ENCODE assay signal across 9 mouse cellular contexts in the genomic region with DNA sequence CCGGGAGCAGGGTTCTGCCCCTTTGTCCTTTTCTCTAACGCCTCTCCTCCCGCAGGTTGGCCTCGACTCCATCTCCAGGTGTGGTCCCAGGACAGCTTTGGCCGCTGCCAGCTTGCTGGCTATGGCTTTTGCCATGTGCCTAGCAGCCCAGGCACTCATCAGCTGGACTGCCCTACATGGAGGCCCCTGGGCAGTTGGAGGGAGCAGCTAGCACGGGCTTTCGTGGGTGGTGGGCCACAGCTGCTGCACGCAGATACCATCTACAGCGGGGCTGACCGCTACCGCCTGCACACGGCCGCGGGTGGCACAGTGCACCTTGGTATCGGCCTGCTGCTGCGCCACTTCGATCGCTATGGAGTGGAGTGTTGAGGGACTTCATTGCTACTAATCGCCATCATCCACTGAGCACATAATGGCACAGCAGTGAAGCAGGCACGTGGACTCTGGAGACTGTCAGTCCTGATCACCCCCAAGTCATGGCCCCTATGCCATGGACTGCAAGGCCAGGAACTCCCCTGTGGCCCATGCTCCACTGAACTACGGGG. TPM values are rescaled to one million over a fixed set of nuclear protein-coding genes. Genes with fewer than 3 reads are reported as not detected.
DNase-seq lines count a peak whose midpoint lies in the region; ATAC-seq and TF ChIP-seq lines count a peak whose summit lies in the region.
"Had no signal": no experiment of that assay in that cellular context is flagged by ENCODE, and none has a peak within 500 bp of the region (broad histone marks: within the 10 kb centered on the region; RNA-seq: fewer than 3 reads in every experiment).

No protein-coding gene starts in this region.

- H3K27me3 ChIP-seq in kidney, embryonic 14.5 days (ENCODE audit: control insufficient read depth, insufficient read depth, low read length): peaks cover 20% of the 10 kb centered on the region
- H3K27me3 ChIP-seq in ES-Bruce4 (ENCODE audit: control insufficient read depth, insufficient read depth, low read length, poor library complexity, severe bottlenecking): no peaks in the 10 kb centered on the region
- H3K27me3 ChIP-seq in embryonic facial prominence, embryonic 13.5 days: peaks cover 50% of the 10 kb centered on the region
- peaks cover 49% of the 10 kb centered on the region for H3K27me3 ChIP-seq in limb, embryonic 14.5 days (ENCODE audit: control insufficient read depth, insufficient read depth, low read length)

- peaks cover 23% of the 10 kb centered on the region for H3K4me1 ChIP-seq in kidney, embryonic 14.5 days (ENCODE audit: control insufficient read depth, insufficient read depth, low read length)
- peaks cover 5% of the 10 kb centered on the region for H3K4me1 ChIP-seq in ES-Bruce4 (ENCODE audit: control insufficient read depth, insufficient read depth, low read length)
- peaks cover 46% of the 10 kb centered on the region for H3K4me1 ChIP-seq in embryonic facial prominence, embryonic 13.5 days
- peaks cover 25% of the 10 kb centered on the region for H3K4me1 ChIP-seq in limb, embryonic 14.5 days (ENCODE audit: control insufficient read depth, insufficient read depth, low read length)

- DNase-seq in kidney, adult 11 months: no peak
- DNase-seq in limb, embryonic 14.5 days (ENCODE audit: low spot score): no peak
- no peak for DNase-seq in B cell, adult 2 months
- DNase-seq in layer of hippocampus, adult 2 months (ENCODE audit: low spot score in 2 of 2): no peak
- DNase-seq: layer of hippocampus, adult 9-11 months had no signal

- no peaks in the 10 kb centered on the region for H3K36me3 ChIP-seq in kidney, embryonic 14.5 days (ENCODE audit: control insufficient read depth, insufficient read depth, low read length)
- no peaks in the 10 kb centered on the region for H3K36me3 ChIP-seq in ES-Bruce4 (ENCODE audit: control insufficient read depth, insufficient read depth, low read length, poor library complexity, severe bottlenecking)
- peaks cover 6% of the 10 kb centered on the region; the same call in 1 of the 2 replicates for H3K36me3 ChIP-seq in embryonic facial prominence, embryonic 13.5 days
- H3K36me3 ChIP-seq in limb, embryonic 14.5 days (ENCODE audit: control insufficient read depth, insufficient read depth, low read length): no peaks in the 10 kb centered on the region

- whole genome bisulfite sequencing in kidney, embryonic 14.5 days: 67% methylated on average over 21 of the region's 21 CpGs
- 67% methylated on average over 21 of the region's 21 CpGs for WGBS in embryonic facial prominence, embryonic 13.5 days
- WGBS in limb, embryonic 14.5 days: 74% methylated on average over 21 of the region's 21 CpGs

- H3K4me3 ChIP-seq in kidney, embryonic 14.5 days (ENCODE audit: low read length): peak overlapping the region; percentile 59; the same call in 1 of the 2 replicates
- peak overlapping the region; percentile 38; the same call in 1 of the 2 replicates for H3K4me3 ChIP-seq in ES-Bruce4 (ENCODE audit: low read depth, low read length)
- peak overlapping the region; percentile 65 for H3K4me3 ChIP-seq in embryonic facial prominence, embryonic 13.5 days
- peak overlapping the region; percentile 60; the same call in 1 of the 2 replicates for H3K4me3 ChIP-seq in limb, embryonic 14.5 days (replicated peaks; ENCODE audit: low read length)
- no peak overlapping the region for H3K4me3 ChIP-seq in layer of hippocampus, adult 2 months

- TF ChIP-seq CTCF in ES-Bruce4 (IDR thresholded peaks at IDR 0.05; ENCODE audit: low read depth, low read length): no peak
- TF ChIP-seq CTCF in layer of hippocampus, adult 2 months (conservative IDR thresholded peaks at IDR 0.05): no peak

- TF ChIP-seq EP300 in ES-Bruce4 (IDR thresholded peaks at IDR 0.05; ENCODE audit: insufficient read depth, low read depth, low read length): no peak

- no peaks in the 10 kb centered on the region for H3K9me3 ChIP-seq in kidney, embryonic 14.5 days (ENCODE audit: control insufficient read depth, low read length)
- H3K9me3 ChIP-seq in ES-Bruce4 (replicated peaks; ENCODE audit: control insufficient read depth, insufficient read depth, low read length, poor library complexity, severe bottlenecking): no peaks in the 10 kb centered on the region
- H3K9me3 ChIP-seq in embryonic facial prominence, embryonic 13.5 days: no peaks in the 10 kb centered on the region
- H3K9me3 ChIP-seq in limb, embryonic 14.5 days (ENCODE audit: control insufficient read depth, low read length): no peaks in the 10 kb centered on the region

- no peak overlapping the region for H3K9ac ChIP-seq in kidney, embryonic 14.5 days (ENCODE audit: low read depth, low read length)
- H3K9ac ChIP-seq in ES-Bruce4 (ENCODE audit: low read depth, poor library complexity, severe bottlenecking): no peak overlapping the region
- H3K9ac ChIP-seq in embryonic facial prominence, embryonic 13.5 days: no peak overlapping the region
- H3K9ac ChIP-seq in limb, embryonic 14.5 days (ENCODE audit: low read depth, low read length, severe bottlenecking): 0 out of 2 replicates have a peak overlapping the region, but pooled peaks have one; percentile 75

- H3K27ac ChIP-seq in kidney, embryonic 14.5 days (ENCODE audit: low read depth, low read length): no peak overlapping the region
- H3K27ac ChIP-seq in ES-Bruce4 (ENCODE audit: insufficient read depth, low read length): no peak overlapping the region
- peak overlapping the region; percentile 85; the same call in 1 of the 2 replicates for H3K27ac ChIP-seq in embryonic facial prominence, embryonic 13.5 days
- H3K27ac ChIP-seq in limb, embryonic 14.5 days (replicated peaks; ENCODE audit: low read depth, low read length): no peak overlapping the region
- H3K27ac ChIP-seq in layer of hippocampus, adult 2 months: no peak overlapping the region

- peak overlapping the region; percentile 94 for H3K4me2 ChIP-seq in kidney, embryonic 14.5 days (replicated peaks; ENCODE audit: low read depth, low read length)
- H3K4me2 ChIP-seq in embryonic facial prominence, embryonic 13.5 days: peak overlapping the region; percentile 88
- H3K4me2 ChIP-seq in limb, embryonic 14.5 days (replicated peaks; ENCODE audit: low read depth, low read length, severe bottlenecking): peak overlapping the region; percentile 90

- no peak for TF ChIP-seq POLR2A in ES-Bruce4 (IDR thresholded peaks at IDR 0.05; ENCODE audit: insufficient read depth, low read length)
- TF ChIP-seq POLR2A in limb, embryonic 14.5 days (IDR thresholded peaks at IDR 0.05; ENCODE audit: borderline replicate concordance, extremely low read depth, insufficient read depth, insufficient read length): no peak

- no peak for ATAC-seq in kidney, embryonic 14.5 days (ENCODE audit: low FRiP score, low TSS enrichment)
- no peak for ATAC-seq in embryonic facial prominence, embryonic 13.5 days (ENCODE audit: insufficient number of reproducible peaks, insufficient read depth, low FRiP score, low TSS enrichment, low read depth)
- ATAC-seq in limb, embryonic 14.5 days (ENCODE audit: low FRiP score, low read depth): no peak
- ATAC-seq in erythroid progenitor cell, adult 5-6 weeks (replicated peaks; ENCODE audit: low FRiP score, poor library complexity, severe bottlenecking): no peak

RNA-seq across cellular contexts. Expression of gene Tgfb1, which starts 0.8 kb away (rescaled TPM):
- 3.8 and 5.1 TPM in 2 replicates for polyA plus RNA-seq in kidney, embryonic 14.5 days (2014; fragmentation: Nextera tagmentation; extraction: Ambion mirVana)
- polyA plus RNA-seq in ES-Bruce4 (2011; ENCODE audit: insufficient read depth, insufficient read length, low read depth, missing spikeins): 22.9 and 25.6 TPM in 2 replicates
- polyA plus RNA-seq in embryonic facial prominence, embryonic 13.5 days (2015; fragmentation: Nextera tagmentation; extraction: Ambion mirVana): 3.2 and 3.4 TPM in 2 replicates
- polyA plus RNA-seq in limb, embryonic 14.5 days (2012; rRNA removed): 16.8 and 19.1 TPM in 2 replicates
- polyA plus RNA-seq in limb, embryonic 14.5 days (2014; fragmentation: Nextera tagmentation; extraction: Ambion mirVana): 2.5 and 3.6 TPM in 2 replicates
- total RNA-seq in layer of hippocampus, adult 2 months (2021): 1 to 10 TPM; 6.9 TPM
- 72.4 and 95.2 TPM in 2 replicates for total RNA-seq in erythroid progenitor cell, adult 5-6 weeks (2015; ENCODE audit: low replicate concordance)
- total RNA-seq in erythroid progenitor cell, adult 5-6 weeks (2017; ENCODE audit: low replicate concordance): 15.0 and 19.8 TPM in 2 replicates

RNA-seq across cellular contexts. Expression of gene B9d2, which starts 5.4 kb away (rescaled TPM):
- polyA plus RNA-seq in kidney, embryonic 14.5 days (2014; fragmentation: Nextera tagmentation; extraction: Ambion mirVana): 33.6 and 36.5 TPM in 2 replicates
- 7.9 and 15.2 TPM in 2 replicates for polyA plus RNA-seq in ES-Bruce4 (2011; ENCODE audit: insufficient read depth, insufficient read length, low read depth, missing spikeins)
- polyA plus RNA-seq in embryonic facial prominence, embryonic 13.5 days (2015; fragmentation: Nextera tagmentation; extraction: Ambion mirVana): 25.9 and 26.4 TPM in 2 replicates
- 28.1 and 39.7 TPM in 2 replicates for polyA plus RNA-seq in limb, embryonic 14.5 days (2012; rRNA removed)
- polyA plus RNA-seq in limb, embryonic 14.5 days (2014; fragmentation: Nextera tagmentation; extraction: Ambion mirVana): 25.1 and 29.2 TPM in 2 replicates
- 10 to 100 TPM; 20.2 to 20.6 TPM for total RNA-seq in layer of hippocampus, adult 2 months (2021)
- total RNA-seq in erythroid progenitor cell, adult 5-6 weeks (2015; ENCODE audit: low replicate concordance): 8.4 and 8.6 TPM in 2 replicates
- 2.1 and 10.1 TPM in 2 replicates for total RNA-seq in erythroid progenitor cell, adult 5-6 weeks (2017; ENCODE audit: low replicate concordance)

RNA-seq across cellular contexts. Expression of gene Tmem91, which starts 11.0 kb away (rescaled TPM):
- polyA plus RNA-seq in kidney, embryonic 14.5 days (2014; fragmentation: Nextera tagmentation; extraction: Ambion mirVana): 1.8 and 2.5 TPM in 2 replicates
- 3.3 and 3.7 TPM in 2 replicates for polyA plus RNA-seq in ES-Bruce4 (2011; ENCODE audit: insufficient read depth, insufficient read length, low read depth, missing spikeins)
- 3.4 and 3.8 TPM in 2 replicates for polyA plus RNA-seq in embryonic facial prominence, embryonic 13.5 days (2015; fragmentation: Nextera tagmentation; extraction: Ambion mirVana)
- 1.7 and 2.7 TPM in 2 replicates for polyA plus RNA-seq in limb, embryonic 14.5 days (2012; rRNA removed)
- 3.2 and 3.6 TPM in 2 replicates for polyA plus RNA-seq in limb, embryonic 14.5 days (2014; fragmentation: Nextera tagmentation; extraction: Ambion mirVana)
- 10 to 100 TPM in 1 of 2 experiments, 1 to 10 TPM in 1; 8.6 to 11.6 TPM for total RNA-seq in layer of hippocampus, adult 2 months (2021)
- not detected in 2 replicates for total RNA-seq in erythroid progenitor cell, adult 5-6 weeks (2015; ENCODE audit: low replicate concordance)
- 4.2 TPM in 1 of 2 replicates, not detected in the other for total RNA-seq in erythroid progenitor cell, adult 5-6 weeks (2017; ENCODE audit: low replicate concordance)

RNA-seq across cellular contexts. Expression of gene Exosc5, which starts 27.0 kb away (rescaled TPM):
- 93.5 and 98.8 TPM in 2 replicates for polyA plus RNA-seq in kidney, embryonic 14.5 days (2014; fragmentation: Nextera tagmentation; extraction: Ambion mirVana)
- 53.7 and 71.1 TPM in 2 replicates for polyA plus RNA-seq in ES-Bruce4 (2011; ENCODE audit: insufficient read depth, insufficient read length, low read depth, missing spikeins)
- polyA plus RNA-seq in embryonic facial prominence, embryonic 13.5 days (2015; fragmentation: Nextera tagmentation; extraction: Ambion mirVana): 72.6 and 86.4 TPM in 2 replicates
- 64.9 and 77.1 TPM in 2 replicates for polyA plus RNA-seq in limb, embryonic 14.5 days (2012; rRNA removed)
- polyA plus RNA-seq in limb, embryonic 14.5 days (2014; fragmentation: Nextera tagmentation; extraction: Ambion mirVana): 63.0 and 71.2 TPM in 2 replicates
- 10 to 100 TPM; 26.9 to 28.1 TPM for total RNA-seq in layer of hippocampus, adult 2 months (2021)
- total RNA-seq in erythroid progenitor cell, adult 5-6 weeks (2015; ENCODE audit: low replicate concordance): 16.2 and 23.1 TPM in 2 replicates
- total RNA-seq in erythroid progenitor cell, adult 5-6 weeks (2017; ENCODE audit: low replicate concordance): 4.9 and 11.7 TPM in 2 replicates

RNA-seq across cellular contexts. Expression of gene Bckdha, which starts 27.2 kb away (rescaled TPM):
- polyA plus RNA-seq in kidney, embryonic 14.5 days (2014; fragmentation: Nextera tagmentation; extraction: Ambion mirVana): 60.6 and 69.6 TPM in 2 replicates
- polyA plus RNA-seq in ES-Bruce4 (2011; ENCODE audit: insufficient read depth, insufficient read length, low read depth, missing spikeins): 26.1 and 26.9 TPM in 2 replicates
- polyA plus RNA-seq in embryonic facial prominence, embryonic 13.5 days (2015; fragmentation: Nextera tagmentation; extraction: Ambion mirVana): 59.9 and 60.6 TPM in 2 replicates
- polyA plus RNA-seq in limb, embryonic 14.5 days (2012; rRNA removed): 67.0 and 91.1 TPM in 2 replicates
- 54.2 and 59.8 TPM in 2 replicates for polyA plus RNA-seq in limb, embryonic 14.5 days (2014; fragmentation: Nextera tagmentation; extraction: Ambion mirVana)
- 10 to 100 TPM; 37.1 to 41.4 TPM for total RNA-seq in layer of hippocampus, adult 2 months (2021)
- 6.7 and 10.5 TPM in 2 replicates for total RNA-seq in erythroid progenitor cell, adult 5-6 weeks (2015; ENCODE audit: low replicate concordance)
- total RNA-seq in erythroid progenitor cell, adult 5-6 weeks (2017; ENCODE audit: low replicate concordance): 3.2 and 11.4 TPM in 2 replicates
